Mouse (Mus musculus) CH12F3 (cell line): ENCODE results near the gene Osbp2.

Source experiments
- in situ Hi-C: fragments of 300-500 bp; cut with MboI; formaldehyde crosslinking; loops from 2 replicates; pipeline ENCODE4 v1.14.3; 2020; ENCODE audit warnings: low sequenced_read_pairs

Gene Osbp2

DNA sequence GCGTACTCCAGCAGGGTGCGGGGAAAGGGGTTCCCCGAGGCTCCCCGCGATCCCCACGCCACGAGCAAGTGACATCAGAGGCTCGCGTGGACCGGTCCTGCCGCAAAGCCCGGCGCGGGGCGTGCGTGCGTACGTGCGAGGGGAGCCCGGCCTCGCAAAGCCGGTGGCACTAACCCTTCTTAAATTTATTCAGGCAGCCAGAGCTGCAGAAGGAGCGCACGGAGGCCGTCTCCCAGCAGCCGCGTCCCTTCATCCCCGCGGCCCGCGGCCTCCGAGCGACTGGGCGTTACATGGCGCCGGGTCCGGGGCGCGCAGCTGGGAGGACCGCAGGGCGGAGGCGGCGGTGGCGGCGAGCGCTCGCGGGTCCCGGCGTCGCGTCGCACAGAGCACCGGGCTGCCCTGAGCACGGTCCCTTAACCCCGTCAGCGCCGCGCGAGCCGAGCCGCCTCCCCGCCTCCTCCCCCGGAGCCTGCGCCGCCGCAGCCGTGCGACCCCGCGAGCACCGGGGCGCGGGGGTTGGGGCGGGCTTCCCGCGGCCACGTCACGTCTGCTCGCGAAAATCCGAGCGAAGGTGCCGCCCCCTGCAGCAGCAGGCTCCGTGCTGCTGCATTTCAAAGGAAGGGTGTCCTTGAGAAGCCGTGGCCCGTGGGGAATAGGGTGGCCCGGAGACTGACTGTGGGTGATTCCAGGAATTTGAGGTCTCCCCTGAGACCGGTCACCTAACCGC, 101.8 kb downstream of the Osbp2 start:
- in situ Hi-C loops = no loop called here

DNA sequence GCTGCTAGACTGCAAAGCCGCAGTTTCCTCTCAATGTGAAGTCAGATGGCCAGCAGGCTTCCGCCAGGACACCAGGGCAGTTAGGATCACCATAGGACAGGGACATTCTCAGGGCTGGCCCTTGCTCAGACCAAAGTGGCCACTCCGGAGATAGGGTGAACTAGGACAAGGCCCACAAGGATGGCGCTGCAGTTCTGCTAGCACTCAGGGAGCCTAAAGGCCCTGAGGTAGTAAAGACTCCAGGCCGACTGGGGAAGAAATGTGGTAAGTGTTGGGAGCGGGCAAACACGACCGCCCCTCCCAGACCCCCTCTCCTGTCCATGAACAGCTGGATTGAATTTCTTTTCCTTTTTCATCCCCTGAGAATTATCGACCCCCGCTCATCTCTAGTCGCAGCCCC, 102.4 kb downstream of the Osbp2 start:
- in situ Hi-C loops = no loop called here

DNA sequence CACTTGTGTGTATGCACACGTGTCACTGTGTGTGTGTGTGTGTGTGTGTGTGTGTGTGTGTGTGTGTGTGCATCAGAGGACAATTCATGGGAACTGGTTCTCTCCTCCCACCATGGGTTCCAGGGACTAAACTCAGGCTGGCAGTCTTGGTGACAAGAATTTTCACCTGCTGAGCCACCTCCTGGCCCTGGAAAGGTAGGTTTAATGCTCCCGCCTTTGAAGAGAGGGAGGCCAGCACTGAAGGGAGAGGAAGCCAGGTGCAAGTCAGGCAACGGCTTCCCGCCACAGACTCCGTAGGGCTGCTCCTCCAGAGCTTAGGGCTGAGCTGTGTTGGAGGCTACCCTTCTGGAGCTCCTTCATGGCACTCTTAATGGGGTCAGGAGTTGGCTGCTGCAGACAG, 104.3 kb downstream of the Osbp2 start:
- in situ Hi-C loops = no loop called here

DNA sequence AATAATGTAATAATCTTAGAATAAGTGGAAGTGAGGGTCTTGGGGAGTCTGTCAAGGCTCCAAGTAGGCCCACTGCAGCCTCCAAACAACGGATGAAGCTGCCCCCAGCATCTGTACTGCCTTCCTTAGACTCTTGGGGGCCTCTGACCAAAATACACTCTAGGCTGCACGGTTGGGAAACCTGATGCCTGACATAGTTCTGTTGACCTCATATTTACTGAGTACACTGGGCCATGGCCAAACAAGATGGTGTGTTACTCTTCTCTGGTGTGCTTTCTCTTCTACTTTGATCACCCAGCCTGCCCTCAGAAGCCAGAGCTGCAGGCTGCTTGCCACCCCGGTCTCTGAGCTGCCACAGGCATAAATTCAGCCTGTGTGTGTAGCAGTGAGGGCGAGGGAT, 108.4 kb downstream of the Osbp2 start:
- in situ Hi-C loops = no loop called here

DNA sequence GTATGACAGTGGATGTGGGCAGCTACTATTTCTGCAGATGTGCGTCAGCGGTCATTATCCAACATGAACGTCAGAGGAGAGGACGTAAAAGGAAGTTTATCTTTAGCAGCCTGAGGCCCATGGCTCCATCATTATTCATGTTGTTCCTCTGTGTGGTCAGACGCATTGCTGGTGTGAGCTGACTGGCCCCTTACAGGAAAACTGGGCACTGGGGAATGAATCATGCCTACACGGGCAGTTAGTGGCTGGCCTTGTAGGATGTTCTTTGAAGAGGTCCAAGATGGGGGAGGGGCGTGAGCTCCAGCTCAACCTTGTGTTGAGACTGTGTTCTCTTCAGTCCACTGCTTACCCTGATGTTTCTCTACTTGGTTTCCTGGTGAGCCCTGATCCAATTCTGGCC, 109.0 kb downstream of the Osbp2 start:
- in situ Hi-C loops = no loop called here

DNA sequence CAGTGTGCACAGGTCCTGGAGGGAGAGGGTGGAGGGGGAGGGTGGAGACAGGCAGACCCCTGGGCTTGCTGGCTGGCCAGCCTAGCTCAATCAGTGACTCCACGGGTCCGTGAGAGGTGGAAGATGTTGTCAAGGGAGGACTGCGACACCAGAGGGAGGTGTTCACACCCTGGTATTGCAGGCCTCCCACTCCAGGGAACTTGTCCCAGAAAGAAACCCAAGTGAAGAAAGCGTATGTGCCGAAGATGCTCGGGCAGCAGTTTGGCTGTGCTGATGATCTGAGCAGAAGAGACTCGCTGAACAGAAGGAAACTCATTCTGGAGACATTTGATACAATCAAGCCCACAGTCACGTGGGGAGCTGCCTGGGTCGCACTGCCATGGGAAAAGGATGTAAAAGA, 109.8 kb downstream of the Osbp2 start:
- in situ Hi-C loops = no loop called here

DNA sequence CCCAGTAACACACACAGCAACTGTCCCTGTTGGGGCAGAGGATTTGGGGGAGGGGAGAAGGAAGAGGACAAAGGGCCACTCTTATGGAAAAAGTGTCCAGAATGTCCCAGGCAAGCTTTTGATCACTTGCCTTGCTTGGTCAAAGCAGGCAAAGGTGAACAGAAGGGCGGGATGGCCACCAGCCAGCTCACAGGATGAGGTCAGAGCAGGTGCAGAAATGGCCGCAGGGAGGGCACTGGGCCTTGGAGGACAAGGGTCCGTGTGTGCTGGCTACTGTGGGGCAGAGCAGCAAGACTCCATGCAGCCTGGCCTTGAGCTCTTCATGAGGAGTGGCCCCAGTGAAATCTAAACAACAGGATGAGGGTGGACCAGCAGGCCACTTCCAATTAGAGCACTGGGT, 110.9 kb downstream of the Osbp2 start:
- in situ Hi-C loops = no loop called here

DNA sequence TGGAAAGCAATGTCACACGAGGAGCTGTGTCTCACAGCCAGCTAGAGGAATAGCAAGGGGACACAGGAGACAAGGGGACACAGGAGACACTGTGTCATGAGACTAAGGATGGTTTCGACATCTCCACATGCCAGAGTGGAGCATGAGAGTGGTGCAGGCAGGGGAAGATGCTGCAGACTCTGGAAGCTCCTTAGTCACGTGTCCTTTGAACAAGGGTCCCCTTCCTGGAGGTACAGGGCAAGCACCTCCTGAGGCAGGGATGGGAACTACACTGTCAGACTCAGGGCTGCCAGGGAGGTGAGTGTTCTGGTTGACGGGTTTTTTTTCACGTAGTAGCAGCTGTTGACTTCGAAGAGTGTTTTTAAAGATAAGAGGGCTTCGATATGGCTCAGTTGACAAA, 113.9 kb downstream of the Osbp2 start:
- in situ Hi-C loops = no loop called here

DNA sequence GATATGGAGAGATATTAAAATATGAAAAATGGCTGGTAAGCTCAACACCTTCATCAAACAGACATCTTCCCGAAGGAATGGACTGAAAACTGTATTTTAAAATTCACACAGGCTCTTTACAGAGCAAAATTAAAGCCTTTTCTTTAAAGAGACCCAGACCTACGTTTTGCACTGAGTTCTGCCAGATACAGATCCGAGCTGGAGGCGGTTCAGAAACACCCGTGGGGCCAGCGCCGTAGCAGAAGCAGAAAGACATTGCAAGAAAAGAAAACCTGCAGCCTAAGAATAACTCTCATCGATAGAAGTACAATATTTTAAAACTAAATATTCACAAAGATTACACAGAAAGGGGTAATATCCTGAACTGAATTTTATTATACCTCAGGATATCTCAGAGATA, 121.3 kb downstream of the Osbp2 start:
- in situ Hi-C loops = no loop called here

DNA sequence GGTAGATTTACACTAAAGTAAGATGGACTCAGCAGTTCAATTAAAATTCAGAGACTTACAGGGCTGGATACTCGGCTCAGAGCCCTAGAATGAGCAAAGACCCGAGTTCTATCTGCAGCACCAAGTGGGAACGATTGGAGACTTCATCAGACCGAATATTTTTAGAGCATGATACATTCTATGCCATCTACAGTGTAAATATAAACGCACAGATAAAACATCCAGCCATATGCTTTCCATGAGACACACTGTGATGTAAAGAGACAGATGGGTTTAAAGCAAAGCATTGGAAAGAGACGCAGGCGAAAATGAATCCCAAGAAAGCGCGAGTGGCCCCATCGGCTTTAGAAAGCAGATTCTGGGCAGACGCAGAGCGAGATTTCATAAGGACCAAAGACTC, 122.5 kb downstream of the Osbp2 start:
- in situ Hi-C loops = no loop called here

DNA sequence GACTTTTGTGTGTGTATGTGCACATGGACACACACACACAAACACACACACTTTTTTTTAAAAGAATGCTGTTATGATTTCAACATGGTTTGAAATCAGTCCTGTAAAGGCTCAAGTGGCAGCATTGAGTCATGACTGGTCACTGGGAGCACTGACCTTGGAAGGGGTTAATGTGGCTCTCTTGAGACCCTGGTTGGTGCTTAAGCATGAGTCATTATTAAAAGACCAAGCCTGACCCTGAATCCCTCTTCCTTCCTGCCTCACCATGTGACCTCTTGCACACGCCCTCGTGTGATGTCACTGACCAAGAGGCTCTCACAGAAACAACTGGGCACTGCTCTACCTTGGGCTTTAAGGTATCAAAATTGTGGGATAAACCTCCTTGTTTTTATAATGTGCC, 124.9 kb downstream of the Osbp2 start:
- in situ Hi-C loops = no loop called here

DNA sequence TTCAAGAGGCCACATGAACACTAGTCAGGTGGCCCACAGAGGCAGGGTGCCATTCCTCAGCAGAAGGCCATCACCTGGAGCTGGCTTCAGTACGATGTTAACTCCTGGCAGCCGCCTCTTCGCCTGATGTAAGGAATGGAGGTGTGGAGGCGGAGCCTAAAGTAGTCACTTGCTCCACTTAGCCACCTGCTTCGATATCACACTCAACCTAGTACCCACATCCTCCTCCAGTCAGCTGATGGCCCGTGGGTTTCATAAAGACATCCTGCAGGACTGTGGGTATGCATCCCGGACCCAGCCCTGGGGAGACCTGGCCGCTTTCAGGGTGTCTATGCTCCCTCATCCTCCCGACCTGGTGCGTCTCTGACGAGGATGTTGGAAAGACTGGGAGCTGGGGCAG, 128.0 kb downstream of the Osbp2 start:
- in situ Hi-C loops = no loop called here

DNA sequence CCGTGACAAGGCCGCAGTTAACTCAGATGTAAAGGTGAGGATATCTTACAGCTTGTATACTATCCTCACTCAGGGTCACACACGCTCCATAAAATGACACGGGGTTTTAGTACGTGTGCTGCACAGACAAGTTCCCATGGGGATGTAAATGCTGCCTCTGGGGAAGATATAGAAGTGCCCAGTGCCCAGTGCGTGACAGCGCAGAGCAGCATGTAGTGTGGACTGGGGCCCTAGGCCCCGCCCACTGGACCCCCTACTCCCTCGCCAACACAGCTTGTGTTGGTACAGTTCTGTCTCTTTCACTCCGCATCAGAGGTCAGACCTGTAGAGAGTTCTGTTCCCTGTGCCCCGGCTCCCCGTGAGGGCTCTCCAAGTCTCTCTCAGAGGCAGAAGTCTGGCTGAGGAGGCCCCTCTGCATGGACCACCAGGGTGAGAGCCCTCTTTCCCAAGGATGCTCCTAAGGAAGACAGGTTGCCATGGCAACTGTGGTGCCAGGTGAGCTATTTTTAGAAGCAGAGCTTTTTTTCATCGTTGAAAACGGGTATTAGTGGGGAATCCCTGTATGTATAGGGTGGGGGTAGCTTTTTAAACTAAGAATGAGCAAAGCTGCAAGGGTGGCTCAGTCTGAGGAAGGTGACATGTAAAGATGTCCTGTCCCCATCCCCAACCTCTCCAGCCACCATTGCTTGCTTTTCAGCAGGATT, 129.6 kb downstream of the Osbp2 start:
- in situ Hi-C loops = no loop called here

DNA sequence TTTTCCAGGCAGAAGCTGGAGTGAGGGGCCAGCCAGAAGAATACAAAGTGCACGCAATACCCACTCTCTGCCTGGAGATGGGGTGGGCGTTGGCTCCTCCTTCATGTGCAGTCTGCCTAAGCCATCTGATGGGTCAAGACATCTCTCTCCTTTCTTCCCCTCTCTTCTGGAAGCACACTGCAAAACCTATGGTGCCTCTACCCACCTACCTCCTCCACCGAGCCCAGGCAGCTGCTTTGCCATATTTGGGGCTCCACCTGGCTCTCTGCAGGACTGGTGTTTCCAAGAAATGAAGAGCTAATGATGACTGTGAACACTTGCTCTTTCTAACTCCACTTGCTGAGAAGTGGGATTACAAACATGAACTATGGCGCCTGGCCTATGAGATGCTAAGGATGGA, 132.2 kb downstream of the Osbp2 start:
- in situ Hi-C loops = no loop called here

DNA sequence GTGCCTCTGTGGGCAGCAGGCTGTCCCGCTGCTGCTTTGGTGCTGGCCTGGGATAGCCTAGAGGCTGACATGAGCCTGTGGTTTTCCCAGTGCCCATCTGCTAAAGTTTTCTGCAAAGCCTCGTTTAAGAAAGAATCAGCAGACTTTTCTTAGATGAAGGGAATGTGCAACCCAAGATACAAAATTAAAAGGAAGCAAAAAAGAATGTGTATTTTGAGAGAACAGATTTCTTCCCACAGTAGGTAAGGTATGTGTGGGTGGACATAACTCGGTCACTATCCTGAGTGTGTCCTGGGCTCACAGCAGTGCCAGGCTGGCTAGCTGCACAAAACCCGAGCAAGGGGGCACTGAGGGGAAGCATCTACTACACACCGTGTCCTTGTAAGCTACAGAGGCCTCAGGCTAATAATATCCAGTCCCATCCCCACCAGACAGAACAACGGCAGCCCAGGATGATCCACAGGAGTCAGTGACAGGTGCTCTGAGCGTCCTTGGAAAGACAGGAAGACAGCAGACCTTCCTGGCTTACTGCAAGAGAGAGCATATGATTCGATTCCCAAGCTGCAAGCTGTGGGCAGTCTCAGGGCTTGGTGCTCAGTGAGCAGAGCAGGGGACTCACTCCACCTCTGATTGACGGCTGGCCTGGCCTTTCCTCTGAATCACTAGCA, 136.1 kb downstream of the Osbp2 start:
- in situ Hi-C loops = no loop called here

DNA sequence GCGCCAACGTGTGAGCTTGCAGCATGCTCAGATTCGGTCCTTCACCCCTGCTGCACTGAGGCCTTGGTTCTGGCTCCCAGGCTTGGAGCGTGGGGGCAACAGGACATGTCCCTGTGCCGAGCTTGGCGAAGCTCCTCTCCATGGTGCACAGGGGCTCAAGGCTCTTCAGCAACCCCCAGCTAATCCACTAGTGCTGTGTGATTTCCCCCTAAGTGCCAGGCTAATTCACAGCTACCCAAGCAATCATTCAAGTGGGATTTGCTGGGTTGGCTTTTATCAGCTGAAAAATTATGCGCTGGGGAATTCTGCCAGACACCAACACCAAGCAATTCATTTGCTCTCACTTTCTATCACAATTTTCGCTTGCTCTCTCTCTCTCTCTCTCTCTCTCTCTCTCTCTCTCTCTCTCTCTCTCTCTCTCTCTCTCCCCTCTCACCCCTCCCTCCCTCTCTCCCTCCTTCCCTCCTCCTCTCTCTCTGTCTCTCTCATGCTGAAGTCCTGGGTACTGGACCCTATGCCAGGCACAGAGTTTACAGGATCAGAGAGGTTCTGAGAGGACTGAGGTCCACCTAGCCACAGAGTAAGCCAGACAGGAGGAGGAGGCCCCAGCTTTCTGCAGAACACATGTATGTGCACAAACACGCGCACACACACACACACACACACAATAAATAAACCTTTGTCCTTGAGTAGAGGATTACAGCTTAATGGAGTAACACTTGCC, 138.2 kb downstream of the Osbp2 start:
- in situ Hi-C loops = no loop called here

DNA sequence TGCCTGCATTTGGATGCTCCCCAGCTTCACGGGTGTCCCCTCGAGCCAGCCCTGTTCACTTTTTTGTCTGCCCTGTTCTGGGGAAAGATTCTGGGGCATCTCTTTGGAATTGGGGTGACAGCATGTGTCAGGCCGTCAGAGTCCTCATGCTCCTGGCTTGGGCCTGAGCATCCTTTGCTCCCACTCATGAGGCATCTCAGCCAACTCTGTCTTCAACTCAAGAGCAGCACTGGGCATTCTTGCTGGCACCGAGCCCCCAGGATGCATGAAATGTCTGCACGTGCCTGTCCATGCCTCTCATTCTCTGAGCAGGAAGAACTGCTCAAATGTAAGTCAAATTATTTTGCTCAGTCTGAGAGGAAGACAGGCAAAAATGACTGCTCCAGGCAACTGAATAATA, 139.0 kb downstream of the Osbp2 start:
- in situ Hi-C loops = no loop called here

DNA sequence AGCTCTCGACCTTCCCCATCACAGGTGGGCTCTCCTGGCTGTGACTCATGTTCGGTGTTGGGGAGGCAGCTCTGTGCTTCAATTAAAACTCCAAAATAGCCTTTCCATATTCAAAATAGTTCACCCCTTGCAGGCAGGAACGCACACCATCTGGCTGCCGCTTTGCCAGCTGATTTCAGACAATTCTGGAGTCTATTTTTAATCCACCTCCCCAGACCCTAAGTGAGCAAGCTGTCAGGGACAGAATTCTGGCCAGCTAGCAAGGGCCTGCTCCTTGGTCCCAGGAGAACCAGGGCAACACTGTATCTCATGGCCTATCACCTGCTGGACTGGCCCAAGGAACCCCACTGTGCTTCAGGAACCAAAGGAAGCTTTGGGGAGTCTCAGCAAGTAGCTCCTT, 139.8 kb downstream of the Osbp2 start:
- in situ Hi-C loops = no loop called here

DNA sequence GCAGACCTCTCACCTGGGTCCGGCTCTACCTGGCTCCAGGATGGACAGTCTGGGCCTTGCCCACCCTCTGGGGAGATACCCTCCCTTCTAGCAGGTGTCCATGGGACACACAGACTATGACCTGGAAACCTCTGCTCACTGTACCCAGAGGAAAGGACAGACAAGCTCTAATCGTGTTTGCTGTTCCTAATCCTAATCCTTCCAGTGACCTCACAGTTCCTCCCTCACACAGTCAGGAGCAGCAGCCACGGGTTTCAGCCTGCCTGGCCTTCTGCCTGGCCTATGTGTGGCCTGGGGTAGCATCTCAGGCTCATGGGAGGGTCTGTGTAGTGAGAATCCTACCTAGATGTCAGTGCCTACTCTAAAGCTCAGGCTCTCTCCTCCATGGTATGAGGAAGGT, 140.8 kb downstream of the Osbp2 start:
- in situ Hi-C loops = no loop called here

DNA sequence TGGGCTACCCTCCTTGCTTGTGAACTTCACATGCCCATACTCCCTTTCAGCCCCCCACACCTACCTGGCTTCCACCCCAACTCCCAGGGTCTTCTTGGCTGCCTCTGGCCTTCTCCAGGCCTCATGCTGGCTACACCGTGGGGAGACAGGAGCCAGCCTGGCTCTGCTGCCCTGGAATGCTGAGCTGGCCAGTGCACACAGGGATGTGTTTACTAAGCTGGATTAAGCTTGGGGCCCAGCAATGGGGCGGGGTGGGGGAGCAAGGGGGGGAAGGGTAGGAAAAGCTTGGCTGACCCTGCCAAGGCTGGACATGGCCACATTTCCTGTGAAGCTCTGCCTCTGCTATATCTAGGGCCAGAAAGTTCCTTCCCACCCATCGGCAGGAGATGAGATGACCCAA, 141.7 kb downstream of the Osbp2 start:
- in situ Hi-C loops = no loop called here

DNA sequence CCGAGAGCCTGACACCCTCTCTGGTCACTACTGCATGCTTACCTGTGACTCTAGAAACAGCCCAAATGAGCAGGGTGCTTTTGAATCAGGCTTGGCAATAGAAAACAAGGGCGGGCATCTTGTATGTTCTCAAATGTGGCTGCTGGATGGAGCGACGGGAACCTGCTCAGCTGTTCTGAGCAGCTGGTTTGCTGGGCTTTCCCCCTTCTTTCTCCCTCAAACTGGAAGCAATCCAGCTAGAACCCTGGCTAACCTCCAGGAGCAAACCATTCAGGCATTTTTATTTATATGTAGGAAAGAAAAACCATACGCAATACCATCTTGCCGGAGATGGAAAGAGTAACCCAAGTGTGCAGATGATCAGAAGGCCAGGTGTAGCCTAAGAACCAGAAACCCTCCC, 147.0 kb downstream of the Osbp2 start:
- in situ Hi-C loops = no loop called here

DNA sequence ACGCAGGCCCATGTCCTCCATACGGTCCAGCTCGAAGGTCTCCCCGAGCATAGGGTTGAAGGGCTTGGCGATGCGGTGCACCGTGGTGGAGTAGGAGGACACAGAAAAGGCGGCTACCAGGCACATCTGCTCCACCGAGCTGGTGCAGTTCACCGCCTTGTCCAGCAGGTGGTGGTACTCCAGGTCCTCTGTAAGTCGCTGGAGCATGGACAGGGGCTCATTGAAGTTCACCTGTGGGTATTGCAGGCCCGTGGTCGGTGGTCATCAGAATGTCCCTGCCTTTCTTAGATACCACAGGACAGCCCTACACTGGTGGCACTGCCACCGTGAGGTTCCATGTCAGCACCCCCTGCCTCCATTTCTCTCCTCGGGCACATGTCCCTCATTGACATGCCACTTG, 149.2 kb downstream of the Osbp2 start:
- in situ Hi-C loops = no loop called here
